In the genomic region with DNA sequence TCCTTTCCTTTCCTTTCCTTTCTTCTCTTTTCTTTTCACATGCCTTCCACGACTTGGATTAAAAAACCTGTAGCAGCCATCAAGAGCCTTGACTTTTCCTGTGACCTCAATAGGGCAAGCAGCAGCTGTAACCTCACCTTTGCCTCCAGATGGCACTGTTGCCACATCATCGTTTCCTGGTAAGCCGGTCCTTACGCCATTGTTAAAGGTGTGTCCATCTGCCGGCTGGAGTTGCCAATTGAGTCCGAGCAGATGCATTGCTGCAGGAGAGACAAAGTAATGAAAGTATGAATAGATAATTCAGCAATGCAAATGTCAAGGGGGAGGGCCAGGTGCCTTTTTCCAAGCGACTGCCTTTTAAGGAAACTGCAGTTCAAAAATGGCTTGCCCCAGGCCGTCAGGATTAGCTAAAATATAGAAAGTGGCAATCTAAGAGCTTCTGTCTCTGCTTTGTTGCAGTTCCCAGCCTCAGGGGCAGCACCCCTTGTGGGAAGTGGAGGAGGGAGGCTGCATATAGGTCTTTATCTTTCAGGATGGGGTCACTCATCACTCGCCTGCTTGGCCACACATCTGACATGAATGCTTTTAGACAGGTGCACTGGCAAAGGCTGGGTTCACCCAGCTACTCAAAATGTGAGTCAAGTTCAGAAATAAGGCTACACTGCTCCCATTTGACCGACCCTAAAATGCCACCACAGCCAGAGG, we compare ENCODE assay signal across 8 mouse cellular contexts.
A peak's percentile ranks its signal among the peaks of the same experiment; 100 is the strongest.
DNase-seq lines count a peak whose midpoint lies in the region; ATAC-seq and TF ChIP-seq lines count a peak whose summit lies in the region.

No protein-coding gene starts in this region.

- intact Hi-C loops in heart, postnatal 36 days (cut with DNase I), result loop anchor here (1.0 to 5.0 kb wide), 3 partner anchors 177 to 966 kb away; no protein-coding TSS in a partner anchor

- peaks cover 11% of the 10 kb centered on the region for H3K4me1 ChIP-seq in forebrain, postnatal 0 days (ENCODE audit: insufficient read depth)
- H3K4me1 ChIP-seq in lung, adult 2 months (ENCODE audit: control insufficient read depth, insufficient read depth, low read length), result no peaks in the 10 kb centered on the region

- H3K9me3 ChIP-seq in forebrain, postnatal 0 days (ENCODE audit: low read length), result no peaks in the 10 kb centered on the region

- H3K27ac ChIP-seq in forebrain, postnatal 0 days (ENCODE audit: low read depth, low read length), result peak overlapping the region; percentile 37; the same call in 1 of the 2 replicates

- no peaks in the 10 kb centered on the region for H3K27me3 ChIP-seq in forebrain, postnatal 0 days (ENCODE audit: insufficient read depth, low read length)

- TF ChIP-seq CTCF in forebrain, postnatal 0 days (IDR thresholded peaks at IDR 0.05; ENCODE audit: low read depth), result peak; percentile 87
- TF ChIP-seq CTCF in lung, adult 2 months (IDR thresholded peaks at IDR 0.05; ENCODE audit: insufficient read depth, low read length), result peak; percentile 89

- no peak for TF ChIP-seq POLR2A in lung, adult 2 months (IDR thresholded peaks at IDR 0.05; ENCODE audit: borderline replicate concordance, extremely low read depth, low read depth, low read length)

- 0 out of 2 replicates have a peak overlapping the region, but pooled peaks have one; percentile 20 for H3K4me3 ChIP-seq in forebrain, postnatal 0 days (ENCODE audit: low read depth, low read length)
- H3K4me3 ChIP-seq in lung, adult 2 months (replicated peaks; ENCODE audit: extremely low read depth, low read depth, low read length), result no peak overlapping the region

- H3K4me2 ChIP-seq in forebrain, postnatal 0 days (ENCODE audit: low read depth), result peak overlapping the region; percentile 40

- DNase-seq in NIH3T3 (ENCODE audit: low read depth), result peak; percentile 72
- peak; percentile 85 for DNase-seq in cerebellum, adult 8-10 months
- peak; percentile 91 for DNase-seq in forebrain, postnatal 0 days
- DNase-seq in heart, postnatal 36 days, result peak; percentile 70 to 76
- DNase-seq in large intestine, adult 2 months (ENCODE audit: low read depth, low spot score), result peak; percentile 61
- DNase-seq in lung, adult 2 months, result peak; percentile 62
- peak; percentile 71 for DNase-seq in ovary, postnatal 36 days (ENCODE audit: low spot score)
- DNase-seq in yolk sac, embryonic 10.5 days (ENCODE audit: low spot score), result peak; percentile 71

- 11% methylated on average over 10 of the region's 10 CpGs for WGBS in forebrain, postnatal 0 days
- WGBS in large intestine, adult 2 months, result 16% methylated on average over 10 of the region's 10 CpGs
- 18% methylated on average over 10 of the region's 10 CpGs for WGBS in lung, adult 2 months

- peak; percentile 67 for ATAC-seq in forebrain, postnatal 0 days

- no peak overlapping the region for H3K9ac ChIP-seq in forebrain, postnatal 0 days

- H3K36me3 ChIP-seq in forebrain, postnatal 0 days (ENCODE audit: insufficient read depth), result no peaks in the 10 kb centered on the region
